Mouse (Mus musculus) embryonic fibroblast, embryonic 13.5 days (primary cell): ENCODE results near the gene Akap8. TPM values are rescaled to one million over a fixed set of nuclear protein-coding genes. Genes with fewer than 3 reads are reported as not detected.

Source experiments
- H3K27ac ChIP-seq: 2 replicates; pipeline ENCODE4 v1.5.1; 2012; ENCODE audit warnings: low read length, control low read depth, inconsistent platforms; ENCODE audit not compliant: insufficient read depth
- H3K4me1 ChIP-seq: 2 replicates; pipeline ENCODE4 v1.6.1; 2011; ENCODE audit warnings: low read length; ENCODE audit not compliant: control insufficient read depth, insufficient read depth
- H3K4me3 ChIP-seq: 2 replicates; pipeline ENCODE4 v1.5.1; 2011; ENCODE audit warnings: mild to moderate bottlenecking, control low read depth, low read length; ENCODE audit not compliant: insufficient read depth
- CTCF ChIP-seq: IDR thresholded peaks from 2 replicates; pipeline ENCODE4 v1.5.1; 2011; ENCODE audit warnings: mild to moderate bottlenecking, control low read depth, low read length, moderate library complexity, borderline replicate concordance; ENCODE audit not compliant: insufficient read depth
- POLR2A ChIP-seq: IDR thresholded peaks from 2 replicates; pipeline ENCODE4 v1.6.1; 2011; ENCODE audit warnings: low read depth, mild to moderate bottlenecking, control low read depth, low read length, moderate library complexity
- polyA plus RNA-seq: library from polyadenylated mRNA; stranded (reverse); fragments of >200 nt; gene quantifications from 2 replicates; pipeline ENCODE4 v1.2.4, GENCODE M21; 2011; ENCODE audit warnings: low read depth; ENCODE audit not compliant: missing spikeins, insufficient read length

Gene Akap8
- polyA plus RNA-seq, 1 experiment = 61.9 TPM

DNA sequence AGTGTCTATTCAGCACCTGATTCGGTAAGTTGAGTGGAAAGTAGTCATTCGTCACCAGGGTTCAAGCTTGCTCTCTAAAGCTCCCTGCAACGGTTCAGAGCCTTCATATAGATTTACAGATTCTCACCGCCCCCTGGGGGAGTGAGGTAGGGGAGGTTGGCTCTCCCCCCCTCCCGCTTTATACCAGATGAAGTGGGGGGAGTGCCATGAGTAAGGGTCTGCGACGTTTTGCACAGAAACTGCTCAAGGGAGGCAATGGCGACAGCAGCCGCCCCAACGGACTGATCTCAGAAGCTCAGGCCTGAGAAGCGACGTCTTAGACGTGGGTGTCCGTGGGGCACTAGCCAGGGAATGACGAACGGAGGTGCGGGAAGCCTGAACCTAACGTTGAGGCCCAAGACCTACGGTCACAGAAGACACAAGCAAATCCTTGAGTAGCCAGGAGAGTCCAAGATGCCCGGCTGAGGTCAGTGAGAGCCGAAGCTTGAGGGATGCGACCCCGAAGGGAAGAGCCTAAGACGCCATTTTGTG, 28.9 kb upstream of the Akap8 start:
- H3K4me1 ChIP-seq = peaks cover 1% of the 10 kb centered on the region; the same call in 1 of the 2 replicates
- no peak for TF ChIP-seq CTCF
- TF ChIP-seq POLR2A = no peak
- peak overlapping the region; percentile 63 for H3K4me3 ChIP-seq
- 0 out of 2 replicates have a peak overlapping the region, but pooled peaks have one; percentile 1 for H3K27ac ChIP-seq

DNA sequence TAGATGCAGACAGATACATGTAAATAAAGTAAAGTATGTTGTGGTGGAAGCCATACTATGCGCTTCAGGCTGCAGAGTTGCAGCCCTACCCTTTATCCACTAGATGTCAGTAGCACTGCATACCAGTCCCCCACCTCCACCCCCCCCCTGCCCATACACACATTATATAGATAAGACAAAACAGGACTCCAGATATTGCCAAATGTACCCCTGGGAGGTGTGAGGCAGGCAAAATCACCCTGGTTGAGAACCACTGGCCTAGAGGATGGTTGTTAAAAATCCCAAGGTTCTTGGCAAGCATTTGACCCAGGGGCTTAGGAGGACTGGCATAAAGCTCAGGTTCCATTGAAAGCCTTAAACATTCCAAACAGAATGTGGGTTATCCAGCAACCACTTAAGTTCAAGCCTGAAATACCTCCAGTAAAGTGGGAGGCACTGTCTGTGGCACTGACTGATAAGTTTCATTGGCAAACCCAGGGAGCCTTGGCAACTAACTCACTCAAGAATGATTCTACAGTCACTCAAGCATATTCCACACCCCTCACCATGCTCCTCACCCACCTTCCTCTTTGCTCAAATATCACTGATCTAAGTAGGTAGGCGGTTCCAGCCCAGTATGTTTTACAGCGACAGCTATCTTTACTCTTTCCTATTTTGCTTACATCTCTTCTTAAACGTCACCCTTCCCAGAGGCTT, 28.1 kb upstream of the Akap8 start:
- H3K27ac ChIP-seq = no peak overlapping the region
- no peak for TF ChIP-seq POLR2A
- peak; percentile 64 for TF ChIP-seq CTCF
- peak overlapping the region; percentile 63 for H3K4me3 ChIP-seq
- peaks cover 1% of the 10 kb centered on the region; the same call in 1 of the 2 replicates for H3K4me1 ChIP-seq

DNA sequence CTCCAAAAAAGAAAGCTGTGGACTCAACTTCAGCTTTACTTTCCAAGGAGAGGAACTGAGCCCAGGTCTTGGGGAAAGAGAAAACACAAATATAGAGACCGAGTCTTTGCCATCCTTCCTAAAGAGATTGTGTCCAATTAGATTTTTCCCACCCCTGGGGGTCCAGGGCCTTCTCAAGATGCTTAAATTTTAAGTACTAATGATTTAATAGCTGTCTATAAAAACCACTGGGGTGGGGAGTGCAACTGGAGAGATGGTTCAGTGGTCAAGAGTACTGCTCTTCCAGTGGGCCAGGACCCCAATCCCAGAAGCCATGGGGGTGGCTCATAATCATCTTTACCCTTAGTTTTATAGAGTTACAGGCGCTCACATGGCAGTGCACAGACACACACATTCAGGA, 27.4 kb upstream of the Akap8 start:
- H3K4me1 ChIP-seq = peaks cover 1% of the 10 kb centered on the region; the same call in 1 of the 2 replicates
- TF ChIP-seq CTCF (no peak), POLR2A (no peak)
- no peak overlapping the region for H3K27ac ChIP-seq
- H3K4me3 ChIP-seq = no peak overlapping the region

DNA sequence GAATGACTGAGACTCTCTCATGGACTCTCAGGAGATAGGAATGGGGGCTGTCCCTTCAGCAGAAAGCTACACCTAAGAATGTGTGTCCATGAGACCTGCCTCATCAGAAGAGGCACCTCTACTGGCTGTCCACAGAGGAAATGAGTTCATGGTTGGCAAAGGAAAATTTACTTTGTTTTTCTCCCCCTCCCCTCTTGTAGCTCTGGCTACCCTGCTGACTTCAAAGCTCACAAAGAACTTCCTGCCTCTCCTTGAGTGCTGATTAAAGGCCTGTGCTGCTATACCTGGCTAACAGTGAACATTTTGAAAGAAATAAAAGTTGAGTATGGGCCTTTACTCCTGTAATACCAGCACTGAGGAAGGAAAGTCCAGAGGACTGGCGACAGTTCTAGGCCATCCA, 20.1 kb upstream of the Akap8 start:
- H3K27ac ChIP-seq = no peak overlapping the region
- no peak for TF ChIP-seq POLR2A
- TF ChIP-seq CTCF = no peak
- H3K4me3 ChIP-seq = no peak overlapping the region
- H3K4me1 ChIP-seq = no peaks in the 10 kb centered on the region

DNA sequence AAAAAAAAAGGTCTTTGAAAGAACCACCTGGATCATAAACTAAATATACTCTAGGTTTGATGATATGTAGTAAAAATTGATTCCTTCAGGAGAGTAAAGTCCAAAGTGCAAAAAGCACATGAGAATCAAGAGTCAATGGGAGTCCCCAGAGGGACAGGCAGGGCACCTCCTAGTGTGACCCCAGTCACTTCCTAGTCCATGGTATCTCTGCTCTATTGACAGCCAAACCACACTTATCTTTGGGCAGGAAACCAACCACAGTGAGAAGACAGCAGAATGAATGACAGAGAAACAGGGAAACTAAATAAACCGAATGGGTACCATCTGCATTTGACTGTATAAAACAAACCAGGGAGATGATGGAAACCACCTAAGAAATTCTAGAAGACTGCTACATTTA, 19.1 kb upstream of the Akap8 start:
- H3K4me3 ChIP-seq = no peak overlapping the region
- no peak overlapping the region for H3K27ac ChIP-seq
- TF ChIP-seq CTCF = no peak
- no peak for TF ChIP-seq POLR2A
- H3K4me1 ChIP-seq = no peaks in the 10 kb centered on the region

DNA sequence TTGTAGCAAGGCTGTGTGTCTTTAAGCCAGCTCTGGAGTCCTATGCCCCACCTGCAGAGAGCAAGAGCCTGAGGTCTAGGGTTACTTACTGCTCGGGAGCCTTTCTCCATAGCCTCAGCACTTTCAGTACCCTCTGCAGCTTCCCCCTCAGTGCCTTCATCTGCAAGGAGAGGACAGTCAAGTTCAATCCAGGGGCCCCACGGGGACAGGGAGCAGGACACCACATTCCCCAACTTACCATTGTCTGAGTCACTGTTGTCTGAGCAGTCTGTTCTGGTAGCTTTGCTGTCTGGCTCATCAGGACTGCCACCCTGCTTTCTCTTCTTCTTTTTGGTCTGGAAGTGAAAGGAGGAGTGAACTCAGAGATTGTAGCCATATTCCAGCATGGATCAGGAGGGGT, 14.8 kb upstream of the Akap8 start:
- Histone ChIP-seq H3K27ac (no peak overlapping the region), H3K4me3 (no peak overlapping the region), H3K4me1 (no peaks in the 10 kb centered on the region)
- TF ChIP-seq CTCF = no peak
- TF ChIP-seq POLR2A = no peak

DNA sequence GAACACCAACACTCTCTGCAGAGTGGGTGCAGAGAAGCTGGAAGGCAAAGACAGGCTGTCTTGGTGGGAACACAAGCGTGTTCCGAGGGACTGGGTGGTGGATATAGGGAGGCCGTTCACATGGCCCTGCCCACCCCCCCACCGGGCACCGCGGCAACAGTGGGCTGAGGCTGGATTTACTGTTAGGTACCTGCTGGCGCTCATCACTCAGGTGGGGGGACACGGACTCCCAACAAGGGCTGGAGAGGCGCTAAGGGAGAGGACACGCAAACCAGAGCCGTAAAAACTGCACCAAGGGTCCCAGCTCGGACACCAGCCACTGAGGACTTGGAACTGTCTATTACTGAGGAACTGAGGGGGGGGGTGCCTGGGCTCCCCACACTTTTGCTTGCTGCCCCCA, 13.9 kb upstream of the Akap8 start:
- Histone ChIP-seq H3K4me1 (no peaks in the 10 kb centered on the region), H3K4me3 (no peak overlapping the region), H3K27ac (no peak overlapping the region)
- TF ChIP-seq CTCF = no peak
- TF ChIP-seq POLR2A = no peak

DNA sequence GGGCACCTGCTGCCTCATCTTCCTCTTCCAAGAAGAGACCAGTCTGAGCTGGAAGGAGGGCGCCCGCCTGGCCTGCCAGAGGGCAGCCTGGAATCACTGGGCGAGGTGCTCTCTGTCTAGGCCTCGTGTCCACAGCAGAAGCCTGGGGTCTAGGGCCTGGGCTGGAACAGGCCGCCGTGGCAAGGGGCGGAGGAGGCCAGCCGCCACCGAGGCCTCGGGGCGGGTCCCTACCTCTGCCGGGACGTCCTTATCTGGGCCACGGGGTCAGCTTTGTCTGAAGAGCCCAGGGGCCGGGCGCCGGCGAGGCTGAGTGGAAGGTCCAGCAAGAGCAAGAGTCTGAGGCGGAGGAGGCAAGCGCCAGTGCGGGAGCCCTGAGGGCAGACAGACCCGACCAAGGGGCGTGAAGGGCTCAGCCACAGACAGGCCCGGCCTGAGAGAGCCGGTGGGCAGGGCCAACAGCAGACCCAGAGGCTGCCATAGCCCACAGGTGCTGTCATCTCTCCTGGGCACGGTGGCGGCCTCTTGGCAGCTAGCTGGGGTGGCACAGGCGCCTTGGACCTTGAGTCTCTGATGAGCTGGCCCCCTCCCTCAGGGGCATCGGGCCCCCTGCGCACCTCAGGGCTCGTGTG, 12.8 kb upstream of the Akap8 start:
- Histone ChIP-seq H3K4me3 (no peak overlapping the region), H3K27ac (no peak overlapping the region), H3K4me1 (no peaks in the 10 kb centered on the region)
- no peak for TF ChIP-seq CTCF
- no peak for TF ChIP-seq POLR2A

DNA sequence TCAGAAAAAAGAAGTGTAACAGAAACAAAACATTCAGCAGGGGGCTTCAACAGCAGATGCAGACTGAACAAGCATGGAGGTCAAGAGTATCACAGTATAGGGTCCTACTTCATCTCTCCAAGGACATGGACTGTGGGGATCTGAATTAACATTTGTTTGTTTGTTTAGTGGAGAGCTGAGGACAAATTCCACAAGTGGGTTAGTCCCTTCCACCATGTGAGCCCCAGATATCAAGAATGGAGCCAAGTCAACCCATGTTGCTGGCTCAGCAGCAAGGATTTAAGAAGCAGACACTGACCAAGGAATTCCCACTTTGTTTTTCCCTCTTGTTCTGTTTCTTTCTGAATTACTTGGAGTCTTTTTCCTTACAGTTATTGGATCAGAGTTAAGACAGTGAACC, 6.5 kb upstream of the Akap8 start:
- Histone ChIP-seq H3K4me3 (no peak overlapping the region), H3K4me1 (no peaks in the 10 kb centered on the region), H3K27ac (no peak overlapping the region)
- TF ChIP-seq POLR2A (no peak), CTCF (no peak)

DNA sequence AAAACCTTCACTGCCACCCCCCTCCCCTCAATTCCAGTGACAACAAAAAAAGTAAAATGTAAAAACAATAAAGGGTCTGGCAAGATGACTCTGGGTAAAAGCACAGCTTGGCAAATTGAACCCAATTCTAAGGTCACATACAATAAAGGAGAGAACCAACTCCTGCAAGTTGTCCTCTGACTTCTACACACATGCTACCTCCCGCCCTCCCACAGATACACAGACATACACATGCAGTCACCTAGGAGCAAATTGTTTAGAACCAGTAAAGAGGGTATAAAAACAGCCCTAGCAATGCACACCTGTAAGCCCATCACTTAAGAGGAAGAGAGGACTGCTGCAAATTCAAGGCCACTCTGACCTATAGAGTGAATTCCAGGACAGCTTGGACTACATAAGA, 1.8 kb upstream of the Akap8 start:
- Histone ChIP-seq H3K4me3 (no peak overlapping the region), H3K27ac (no peak overlapping the region), H3K4me1 (peaks cover 3% of the 10 kb centered on the region)
- TF ChIP-seq CTCF (no peak), POLR2A (no peak)

DNA sequence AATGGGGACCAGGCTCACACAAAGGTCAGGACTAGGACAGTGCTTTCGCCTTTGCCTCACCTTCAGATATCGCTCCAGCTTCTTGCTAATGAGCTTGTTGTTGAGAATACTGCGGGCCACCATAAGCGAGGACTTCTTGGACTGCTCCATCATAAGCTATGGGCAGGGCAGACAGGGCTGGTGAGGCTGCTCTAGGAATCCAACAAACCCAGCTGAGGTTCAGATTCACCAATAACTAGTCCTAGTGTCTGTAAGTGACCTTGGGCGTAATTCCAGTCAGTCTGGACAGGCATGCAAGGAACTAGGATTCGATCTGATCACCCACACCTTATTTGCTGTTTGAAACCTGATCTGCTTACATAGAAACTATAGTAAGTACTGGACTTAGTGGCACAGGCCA, 798 bp upstream of the Akap8 start:
- Histone ChIP-seq H3K4me1 (peaks cover 3% of the 10 kb centered on the region), H3K27ac (peak overlapping the region; percentile 66; the same call in 1 of the 2 replicates), H3K4me3 (peak overlapping the region; percentile 76)
- TF ChIP-seq POLR2A (no peak), CTCF (no peak)
